Mouse (Mus musculus): ENCODE measurements around the gene Trappc5. TPM values are rescaled to one million over a fixed set of nuclear protein-coding genes. Genes with fewer than 3 reads are reported as not detected.

Gene Trappc5
- polyA plus RNA-seq, 1 experiment from 2014 or later = 52.9 TPM

- Histone ChIP-seq H3K27ac (replicated peaks) (no peak overlapping the region), H3K4me1 (replicated peaks) (peaks cover 17% of the 10 kb centered on the region), H3K9ac (no peak overlapping the region), H3K4me2 (no peak overlapping the region), H3K27me3 (no peaks in the 10 kb centered on the region), H3K36me3 (peaks cover 50% of the 10 kb centered on the region), H3K9me3 (no peaks in the 10 kb centered on the region), H3K4me3 (no peak overlapping the region)
- WGBS = 92% methylated on average over 5 of the region's 5 CpGs
- ATAC-seq (ENCODE audit: low read depth) = no peak
These were observed 3.6 kb downstream of the Trappc5 start for GRCm38 (mm10) chr8:3679656-3680055.

- H3K4me2 ChIP-seq = no peak overlapping the region
- H3K4me3 ChIP-seq = no peak overlapping the region
- 89% methylated on average over 5 of the region's 5 CpGs for WGBS
- H3K36me3 ChIP-seq = peaks cover 50% of the 10 kb centered on the region
- no peak for ATAC-seq (ENCODE audit: low read depth)
- no peak overlapping the region for H3K27ac ChIP-seq (replicated peaks)
- H3K9me3 ChIP-seq = no peaks in the 10 kb centered on the region
- H3K4me1 ChIP-seq (replicated peaks) = peaks cover 12% of the 10 kb centered on the region
- H3K27me3 ChIP-seq = no peaks in the 10 kb centered on the region
- H3K9ac ChIP-seq = no peak overlapping the region
These were observed 6.3 kb downstream of the Trappc5 start for GRCm38 (mm10) chr8:3682435-3682834.

DNA sequence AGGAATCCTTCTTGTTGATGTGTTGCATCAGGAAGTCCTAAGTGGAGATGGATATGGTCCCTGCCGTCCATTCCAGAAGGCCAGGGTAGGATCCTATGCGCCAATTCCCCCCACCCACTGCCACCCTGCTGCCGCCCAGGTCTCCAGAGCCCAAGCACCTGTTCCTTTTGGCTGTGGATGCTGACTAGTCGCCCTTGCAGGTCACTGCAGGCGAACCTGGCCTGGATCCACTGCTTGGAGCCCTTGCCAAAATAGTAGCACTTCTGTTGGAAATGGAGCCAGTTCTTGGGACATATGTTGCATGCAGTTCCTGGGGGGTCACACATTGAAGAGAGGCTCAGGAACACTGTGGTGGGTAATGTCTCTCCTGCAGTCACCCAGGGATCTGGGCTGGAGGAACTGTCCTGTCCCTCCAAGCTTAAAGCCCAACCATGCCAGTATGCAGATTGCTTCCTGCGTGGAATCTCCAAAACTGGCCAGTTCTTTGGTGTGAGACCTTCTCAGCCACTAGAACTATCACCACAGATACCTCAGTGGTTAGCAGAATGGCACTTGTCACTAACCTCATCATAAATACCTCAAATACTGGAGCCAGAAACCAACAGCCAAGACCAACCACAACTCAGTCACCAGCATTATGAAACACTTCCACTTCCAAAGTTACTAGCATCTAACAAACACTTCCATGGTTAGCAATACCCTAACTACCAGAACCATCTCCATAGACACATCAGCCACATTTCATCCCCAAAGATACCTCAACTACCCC, 7.5 kb downstream of the Trappc5 start:
- H3K4me3 ChIP-seq = no peak overlapping the region
- H3K4me2 ChIP-seq = no peak overlapping the region
- ATAC-seq (ENCODE audit: low read depth) = no peak
- H3K4me1 ChIP-seq (replicated peaks) = peaks cover under 1% of the 10 kb centered on the region; the same call in 1 of the 2 replicates
- H3K36me3 ChIP-seq = peaks cover 49% of the 10 kb centered on the region
- no peaks in the 10 kb centered on the region for H3K27me3 ChIP-seq
- H3K27ac ChIP-seq (replicated peaks) = no peak overlapping the region
- 82% methylated on average over 6 of the region's 6 CpGs for WGBS
- no peaks in the 10 kb centered on the region for H3K9me3 ChIP-seq
- H3K9ac ChIP-seq = no peak overlapping the region

GRCm38 (mm10) chr8:3684530-3684929, 8.4 kb downstream of the Trappc5 start:
- no peak overlapping the region for H3K4me2 ChIP-seq
- no peak overlapping the region for H3K27ac ChIP-seq (replicated peaks)
- no peak overlapping the region for H3K9ac ChIP-seq
- H3K4me3 ChIP-seq = no peak overlapping the region
- H3K27me3 ChIP-seq = no peaks in the 10 kb centered on the region
- no peak for ATAC-seq (ENCODE audit: low read depth)
- H3K36me3 ChIP-seq = peaks cover 40% of the 10 kb centered on the region
- no peaks in the 10 kb centered on the region; the same call in 1 of the 2 replicates for H3K4me1 ChIP-seq (replicated peaks)
- no peaks in the 10 kb centered on the region for H3K9me3 ChIP-seq

DNA sequence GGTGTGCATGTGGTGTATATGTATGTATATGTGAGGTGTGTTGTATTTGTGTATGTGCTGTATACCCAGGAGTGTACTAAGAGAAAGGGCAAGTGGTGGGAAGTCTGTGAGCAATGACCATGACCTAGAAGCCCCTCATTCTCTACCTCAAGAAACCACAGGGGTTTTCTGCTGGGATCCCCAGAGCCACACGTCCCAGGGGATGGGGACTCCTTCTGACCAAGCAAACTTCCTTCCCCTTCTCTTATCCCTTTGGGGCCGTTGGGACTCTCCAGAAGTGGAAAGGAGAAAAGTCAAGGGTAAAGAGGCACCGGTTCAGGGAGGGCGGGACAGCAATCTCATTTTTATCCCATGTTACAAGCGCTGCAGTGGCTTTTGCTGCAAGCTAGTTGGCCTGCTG, 9.3 kb downstream of the Trappc5 start:
- Histone ChIP-seq H3K4me1 (replicated peaks) (no peaks in the 10 kb centered on the region; the same call in 1 of the 2 replicates), H3K36me3 (peaks cover 31% of the 10 kb centered on the region), H3K4me2 (no peak overlapping the region), H3K9ac (no peak overlapping the region), H3K27me3 (no peaks in the 10 kb centered on the region), H3K4me3 (no peak overlapping the region), H3K27ac (replicated peaks) (no peak overlapping the region), H3K9me3 (no peaks in the 10 kb centered on the region)
- WGBS = 70% methylated on average over 5 of the region's 5 CpGs
- no peak for ATAC-seq (ENCODE audit: low read depth)

DNA sequence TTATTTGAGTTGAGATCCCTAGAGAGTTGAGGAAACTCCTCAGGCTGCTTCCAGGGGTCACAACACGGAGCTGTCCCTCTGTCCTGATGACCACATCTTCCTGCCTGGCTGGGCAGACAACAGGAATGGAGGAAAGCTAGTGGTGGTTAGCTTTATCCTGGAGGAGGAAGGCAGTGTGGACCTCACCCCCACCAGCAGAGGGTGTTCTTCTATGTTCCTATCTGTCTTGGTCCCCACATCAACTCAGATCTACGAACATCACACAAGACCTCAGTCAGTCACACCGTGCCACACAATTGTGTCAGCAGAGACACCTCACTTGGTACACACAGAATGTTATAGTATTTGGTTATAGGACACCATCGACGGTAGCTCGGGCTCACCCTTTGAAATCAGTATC, 11.4 kb downstream of the Trappc5 start:
- Histone ChIP-seq H3K4me2 (no peak overlapping the region), H3K9me3 (no peaks in the 10 kb centered on the region), H3K27ac (replicated peaks) (no peak overlapping the region), H3K4me3 (no peak overlapping the region), H3K36me3 (peaks cover 11% of the 10 kb centered on the region; the same call in 1 of the 2 replicates), H3K27me3 (no peaks in the 10 kb centered on the region), H3K9ac (no peak overlapping the region), H3K4me1 (replicated peaks) (no peaks in the 10 kb centered on the region)
- 83% methylated on average over 6 of the region's 6 CpGs for WGBS
- ATAC-seq (ENCODE audit: low read depth) = no peak

DNA sequence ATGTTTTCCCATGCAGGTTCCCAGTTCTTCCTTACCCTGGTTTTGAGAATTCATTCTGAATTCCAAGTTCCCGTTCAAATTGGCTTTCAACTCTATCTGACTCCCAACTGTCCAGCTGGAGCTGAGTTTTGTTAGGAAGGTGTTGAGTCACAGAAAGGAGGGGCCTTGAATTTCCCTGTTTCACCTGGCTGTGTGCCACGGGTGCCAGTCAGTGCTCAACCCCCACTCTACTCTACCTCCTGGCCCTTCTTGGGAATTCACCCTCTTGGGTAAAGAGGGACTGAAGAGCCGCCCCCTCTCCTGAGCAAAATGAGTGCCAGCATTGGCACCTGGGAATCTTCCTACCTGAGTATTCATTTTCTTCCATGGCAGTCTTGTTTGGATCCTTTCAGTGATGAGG, 14.7 kb downstream of the Trappc5 start:
- Histone ChIP-seq H3K4me3 (no peak overlapping the region), H3K36me3 (no peaks in the 10 kb centered on the region), H3K9ac (no peak overlapping the region), H3K4me1 (replicated peaks) (no peaks in the 10 kb centered on the region), H3K27ac (replicated peaks) (no peak overlapping the region), H3K4me2 (no peak overlapping the region), H3K9me3 (no peaks in the 10 kb centered on the region), H3K27me3 (no peaks in the 10 kb centered on the region)
- WGBS = 77% methylated on average over 3 of the region's 3 CpGs
- ATAC-seq (ENCODE audit: low read depth) = no peak

DNA sequence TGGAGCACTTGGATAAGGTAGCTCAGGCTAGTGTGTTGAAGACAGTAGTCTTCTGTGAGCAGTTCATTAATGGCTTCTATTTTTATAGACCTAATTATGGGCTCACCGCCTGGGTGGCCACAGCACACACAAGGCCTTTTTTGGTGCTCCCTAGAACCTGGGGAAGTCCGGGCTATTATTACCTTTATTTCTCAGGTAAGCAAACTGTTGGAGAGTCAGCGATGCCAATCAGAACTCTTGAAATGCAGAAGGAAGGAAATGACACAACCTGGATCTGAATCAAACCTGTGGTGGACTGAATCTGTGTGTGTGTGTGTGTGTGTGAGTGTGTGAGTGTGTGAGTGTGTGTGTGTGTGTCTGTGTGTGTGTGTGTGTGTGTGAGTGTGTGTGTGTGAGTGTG, 18.0 kb downstream of the Trappc5 start, which contains the start of gene Fcer2a:
Fcer2a (minus strand) TSS at position 55 of the 400 bp plus-strand sequence.
- WGBS = 85% methylated on average over 3 of the region's 3 CpGs
- Histone ChIP-seq H3K4me2 (no peak within 1 kb of the TSS), H3K9me3 (no peaks in the 10 kb centered on the region), H3K9ac (no peak within 1 kb of the TSS), H3K27me3 (no peaks in the 10 kb centered on the region), H3K36me3 (no peaks in the 10 kb centered on the region), H3K4me1 (replicated peaks) (no peaks in the 10 kb centered on the region), H3K4me3 (no peak within 1 kb of the TSS), H3K27ac (replicated peaks) (no peak within 1 kb of the TSS)
- ATAC-seq (ENCODE audit: low read depth) = no peak

GRCm38 (mm10) chr8:3701491-3701890, 25.4 kb downstream of the Trappc5 start:
- Histone ChIP-seq H3K4me1 (replicated peaks) (no peaks in the 10 kb centered on the region), H3K36me3 (no peaks in the 10 kb centered on the region), H3K27me3 (no peaks in the 10 kb centered on the region), H3K9me3 (no peaks in the 10 kb centered on the region), H3K9ac (no peak overlapping the region), H3K4me3 (no peak overlapping the region), H3K4me2 (no peak overlapping the region), H3K27ac (replicated peaks) (no peak overlapping the region)
- WGBS = 97% methylated on average over 1 of the region's 1 CpGs
- ATAC-seq (ENCODE audit: low read depth) = no peak

DNA sequence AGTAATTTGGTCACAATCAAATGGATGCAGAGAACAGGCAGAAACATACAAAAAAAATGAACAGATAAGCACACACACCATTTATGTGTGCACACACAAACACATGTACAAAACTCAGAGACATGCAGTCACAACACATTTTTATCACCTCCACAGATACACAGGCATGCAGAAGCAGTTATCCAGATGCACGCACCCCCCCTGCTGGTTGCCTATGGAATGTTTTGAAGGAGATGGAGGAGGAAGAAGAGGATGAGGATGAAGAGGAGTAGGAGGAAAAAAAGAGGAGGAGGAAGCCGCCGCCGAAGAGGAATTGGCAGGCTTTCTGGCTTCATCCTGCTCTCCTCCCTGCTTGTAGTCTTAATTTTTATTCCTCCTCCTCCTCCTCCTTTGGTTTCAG, 29.6 kb downstream of the Trappc5 start:
- Histone ChIP-seq H3K36me3 (no peaks in the 10 kb centered on the region), H3K4me3 (no peak overlapping the region), H3K9me3 (no peaks in the 10 kb centered on the region), H3K4me1 (replicated peaks) (no peaks in the 10 kb centered on the region), H3K4me2 (no peak overlapping the region), H3K9ac (no peak overlapping the region), H3K27ac (replicated peaks) (no peak overlapping the region), H3K27me3 (no peaks in the 10 kb centered on the region)
- WGBS = 59% methylated on average over 4 of the region's 4 CpGs
- ATAC-seq (ENCODE audit: low read depth) = no peak

GRCm38 (mm10) chr8:3707611-3708010, 31.5 kb downstream of the Trappc5 start:
- Histone ChIP-seq H3K9ac (no peak overlapping the region), H3K4me2 (no peak overlapping the region), H3K36me3 (no peaks in the 10 kb centered on the region), H3K4me1 (replicated peaks) (no peaks in the 10 kb centered on the region), H3K9me3 (no peaks in the 10 kb centered on the region), H3K4me3 (no peak overlapping the region), H3K27ac (replicated peaks) (no peak overlapping the region), H3K27me3 (no peaks in the 10 kb centered on the region)
- ATAC-seq (ENCODE audit: low read depth) = no peak
- 77% methylated on average over 7 of the region's 7 CpGs for WGBS

GRCm38 (mm10) chr8:3710312-3710711, 34.2 kb downstream of the Trappc5 start:
- H3K4me3 ChIP-seq = no peak overlapping the region
- H3K4me2 ChIP-seq = no peak overlapping the region
- no peaks in the 10 kb centered on the region for H3K36me3 ChIP-seq
- WGBS = 83% methylated on average over 3 of the region's 3 CpGs
- no peaks in the 10 kb centered on the region for H3K4me1 ChIP-seq (replicated peaks)
- H3K9me3 ChIP-seq = no peaks in the 10 kb centered on the region
- no peak overlapping the region for H3K27ac ChIP-seq (replicated peaks)
- no peak for ATAC-seq (ENCODE audit: low read depth)
- no peaks in the 10 kb centered on the region for H3K27me3 ChIP-seq
- no peak overlapping the region for H3K9ac ChIP-seq

- Histone ChIP-seq H3K36me3 (no peaks in the 10 kb centered on the region), H3K4me2 (no peak overlapping the region), H3K9me3 (no peaks in the 10 kb centered on the region), H3K27ac (replicated peaks) (no peak overlapping the region), H3K27me3 (no peaks in the 10 kb centered on the region), H3K4me3 (no peak overlapping the region), H3K9ac (no peak overlapping the region), H3K4me1 (replicated peaks) (no peaks in the 10 kb centered on the region)
- no peak for ATAC-seq (ENCODE audit: low read depth)
- WGBS = 68% methylated on average over 2 of the region's 2 CpGs
These were observed 35.5 kb downstream of the Trappc5 start for GRCm38 (mm10) chr8:3711646-3712045.

All from neural tube, embryonic 13.5 days (tissue).